Mouse (Mus musculus) lung, postnatal 10 days (tissue): Measurements from ENCODE around the gene Rplp1.

ENCODE experiments used
- DNase-seq: peaks from one replicate; pipeline ENCODE4 v3.0.0; 2021

Gene Rplp1

GRCm38 (mm10) chr9:61914203-61914916, at the start of gene Rplp1:
Gene Rplp1 (minus strand): TSS chr9:61914542.
- DNase-seq = peak; percentile 98

DNA sequence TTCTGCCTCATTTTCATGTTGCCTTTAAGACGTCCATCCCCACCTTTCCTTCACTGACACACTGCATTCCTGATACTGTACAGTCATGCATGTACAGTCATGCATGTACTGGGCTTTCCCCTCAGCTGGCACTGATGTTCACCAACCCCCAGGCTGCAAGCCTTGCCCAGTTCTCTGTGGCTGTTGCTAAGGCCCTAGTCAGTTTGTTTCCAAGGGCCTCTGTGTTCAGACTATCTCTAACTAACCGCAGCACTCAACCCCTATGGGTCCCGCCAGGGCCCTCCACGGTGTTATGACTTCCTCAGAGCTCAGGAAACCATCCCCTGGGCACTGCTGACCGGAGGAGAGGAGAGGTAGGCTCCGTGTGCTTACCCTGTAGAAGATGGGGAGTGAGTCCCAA, 49.0 kb upstream of the Rplp1 start:
- no peak for DNase-seq

DNA sequence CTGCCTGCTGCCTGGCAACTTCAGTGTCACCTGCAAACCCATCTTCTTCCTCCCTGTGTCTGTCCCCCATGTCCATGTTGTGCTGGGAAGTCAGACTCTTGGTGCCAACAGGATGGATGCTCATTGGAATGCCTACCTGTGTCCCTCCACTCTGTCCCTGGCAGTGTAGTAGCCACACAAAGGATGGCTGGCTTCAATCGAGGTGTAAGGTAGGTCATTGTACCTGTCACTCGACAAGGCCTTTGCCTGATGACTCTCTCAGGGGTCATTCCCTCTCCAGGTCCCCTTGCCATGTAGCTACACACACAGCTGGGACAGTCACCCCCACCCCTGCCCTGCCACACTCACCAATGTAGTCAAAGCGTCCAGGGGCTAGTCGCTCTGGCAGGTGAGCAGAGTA, 46.8 kb upstream of the Rplp1 start:
- no peak for DNase-seq

DNA sequence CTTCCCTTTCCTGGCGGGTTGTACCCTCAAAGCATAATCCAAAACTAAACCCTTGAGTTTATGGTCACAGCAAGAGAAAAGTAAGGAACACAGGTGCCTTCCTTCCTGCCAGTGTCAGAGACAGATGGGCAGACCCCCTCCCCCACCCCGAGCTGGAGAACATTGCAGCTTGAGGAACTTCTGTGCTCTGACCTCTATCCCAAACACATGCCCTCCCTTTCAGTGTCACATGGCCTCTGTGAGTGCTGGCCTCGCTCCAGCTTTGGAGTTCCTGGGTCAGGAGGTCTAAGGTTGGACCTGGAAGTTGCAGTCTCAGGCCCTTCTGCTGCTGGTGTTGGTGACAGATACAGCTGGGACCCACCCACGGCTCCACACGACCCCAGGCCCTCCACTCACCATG, 46.4 kb upstream of the Rplp1 start:
- DNase-seq = peak; percentile 74

DNA sequence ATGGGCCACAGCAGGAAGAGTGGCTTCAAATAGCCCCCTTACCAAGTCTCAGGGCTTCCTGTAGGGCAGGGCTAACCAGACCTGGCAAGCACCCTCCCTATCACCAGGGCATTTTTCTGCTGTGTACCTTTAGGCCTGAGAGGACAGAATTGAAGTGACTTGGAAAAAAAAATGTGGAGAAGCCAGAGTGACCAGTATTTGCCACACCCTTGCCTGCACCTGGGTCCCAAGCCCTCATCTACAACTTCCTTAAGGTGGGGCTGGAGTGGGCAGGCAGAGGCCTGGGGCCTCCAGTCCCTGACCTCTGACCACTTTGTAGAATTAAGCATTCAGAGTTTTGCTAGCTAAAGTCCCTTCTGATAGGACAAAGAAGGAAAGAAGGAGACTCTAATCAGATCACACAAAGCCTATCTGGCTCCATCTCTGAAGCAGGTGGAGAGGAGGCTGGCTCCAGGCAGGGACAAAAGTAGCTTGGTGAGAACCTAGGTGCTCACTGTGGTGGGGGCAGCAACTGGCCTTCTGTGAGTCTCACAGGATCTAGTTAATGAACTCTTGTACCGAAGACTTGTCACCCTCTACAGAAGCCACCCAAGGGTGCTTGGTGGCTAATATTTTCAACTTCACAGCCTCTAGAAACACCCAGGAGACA, 45.7 kb upstream of the Rplp1 start:
- peak; percentile 37 for DNase-seq

DNA sequence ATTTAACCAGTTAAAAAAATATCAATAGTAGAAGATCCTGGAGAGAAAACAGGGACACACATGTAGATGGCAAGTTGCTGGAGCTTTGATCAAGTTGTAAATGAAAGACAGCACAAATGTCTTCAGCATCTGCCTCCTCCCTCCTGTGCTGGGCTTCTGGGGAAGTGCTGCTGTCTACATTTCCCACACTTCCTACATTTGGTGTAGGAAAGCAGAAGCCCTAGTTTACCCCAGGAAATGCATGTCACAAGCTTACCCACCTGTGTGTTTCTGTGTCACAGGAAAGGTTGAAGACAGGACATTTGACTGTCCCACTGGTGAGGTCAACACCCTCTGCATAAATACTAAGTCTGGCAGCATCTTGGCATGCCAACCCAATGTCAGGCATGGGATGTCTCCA, 40.4 kb upstream of the Rplp1 start:
- DNase-seq = no peak

DNA sequence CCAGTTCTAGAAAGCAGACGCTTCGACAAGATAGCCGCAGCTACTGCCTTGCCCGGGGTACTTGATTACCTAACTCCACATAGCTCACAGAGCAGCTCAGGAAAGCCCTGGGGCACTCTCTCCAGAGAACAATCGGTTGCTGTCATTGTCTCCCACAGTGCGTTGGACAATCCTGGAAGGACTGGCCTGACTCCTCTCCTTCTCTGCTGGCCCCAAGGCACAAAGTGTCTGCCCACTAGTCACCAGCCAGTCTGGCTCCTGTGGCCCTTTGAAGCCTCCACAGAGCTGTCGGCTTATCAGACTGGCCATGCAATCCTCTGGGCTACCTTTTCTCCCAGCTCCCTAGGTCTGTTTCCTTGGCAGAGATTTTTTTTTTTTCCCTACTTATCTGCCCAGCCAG, 37.9 kb upstream of the Rplp1 start:
- no peak for DNase-seq

GRCm38 (mm10) chr9:61947402-61948346, 33.3 kb upstream of the Rplp1 start:
- peak; percentile 83 for DNase-seq

- DNase-seq = peak; percentile 97
Measured at GRCm38 (mm10) chr9:61946623-61947401, 32.5 kb upstream of the Rplp1 start, which contains the start of gene Kif23. Gene Kif23 (minus strand): TSS chr9:61946774.

DNA sequence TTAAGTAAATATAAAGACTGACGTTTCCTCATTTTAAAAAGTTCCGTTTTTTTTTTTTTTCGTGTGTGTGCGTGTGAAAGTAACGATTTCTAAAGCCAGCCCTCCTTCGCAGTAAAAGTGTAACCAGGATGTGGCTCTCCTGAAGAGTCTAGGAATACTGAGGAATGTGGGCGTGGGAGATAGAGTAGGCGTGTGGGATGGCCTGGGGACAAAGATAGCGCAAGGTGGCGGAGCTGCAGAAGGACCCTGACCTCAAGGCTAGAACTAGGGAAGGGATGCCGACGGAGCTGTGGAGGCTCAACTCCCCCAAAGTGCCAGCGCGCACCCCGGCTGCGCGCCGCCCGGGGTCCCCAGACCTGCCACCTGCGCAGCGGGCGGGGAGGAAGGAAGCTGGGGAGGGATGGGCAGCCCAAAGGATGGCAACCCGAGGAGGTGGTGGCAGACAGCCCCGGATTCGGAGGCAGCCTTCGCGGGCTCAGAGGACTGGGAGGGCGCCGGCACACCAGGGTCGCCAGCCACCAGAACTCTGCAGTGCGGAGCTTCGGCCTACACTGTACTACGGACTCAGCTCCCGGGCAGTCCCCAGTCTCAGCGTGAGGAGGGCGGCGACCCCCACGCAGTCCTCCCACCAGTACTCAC, 31.8 kb upstream of the Rplp1 start:
- DNase-seq = peak; percentile 26

- no peak for DNase-seq
Measured at GRCm38 (mm10) chr9:61941054-61941453, 26.7 kb upstream of the Rplp1 start.

DNA sequence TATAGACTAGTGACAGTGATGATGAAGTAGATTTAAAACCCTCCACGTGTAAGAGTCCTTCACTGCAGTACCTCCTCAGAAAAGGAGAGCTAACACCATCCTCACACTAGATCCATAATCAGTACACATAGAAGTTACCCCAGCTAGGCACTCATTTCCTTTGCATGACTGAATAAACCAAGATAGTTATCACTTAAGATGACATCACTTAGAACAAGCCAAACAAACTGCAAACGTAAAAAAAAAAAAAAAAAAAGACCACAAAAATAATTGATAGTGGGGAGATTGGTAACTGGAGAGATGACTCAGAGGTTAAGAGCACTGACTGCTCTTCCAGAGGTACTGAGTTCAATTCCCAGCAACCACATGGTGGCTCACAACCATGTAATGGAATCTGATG, 19.0 kb upstream of the Rplp1 start:
- no peak for DNase-seq

GRCm38 (mm10) chr9:61932009-61932408, 17.7 kb upstream of the Rplp1 start:
- DNase-seq = no peak

DNA sequence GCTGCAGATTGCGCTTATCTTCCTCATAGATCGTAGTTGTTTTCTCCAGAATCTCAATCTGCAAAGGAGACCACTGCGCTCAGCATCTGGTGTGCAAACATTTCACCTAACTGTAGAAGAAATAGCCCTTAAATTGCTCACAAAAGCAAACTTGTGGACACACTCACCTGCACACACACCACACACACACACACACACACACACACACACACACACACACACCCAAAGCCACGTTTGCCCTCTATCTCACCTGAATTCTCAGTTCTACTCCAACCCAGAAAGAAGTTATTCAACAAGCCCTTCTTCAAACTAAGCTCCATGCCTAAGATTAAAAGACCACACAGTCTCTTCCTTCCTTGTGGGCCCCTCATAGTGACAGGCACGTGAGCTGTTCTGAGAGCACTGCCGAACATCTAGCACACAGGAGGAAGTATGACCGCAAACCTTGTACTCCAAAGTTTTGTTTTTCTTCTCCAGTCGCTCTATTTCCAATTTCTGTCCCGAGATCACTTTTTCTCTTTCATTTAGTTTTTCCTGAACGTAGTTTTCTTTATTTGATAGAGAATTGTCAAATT, 10.8 kb upstream of the Rplp1 start:
- DNase-seq = no peak

- DNase-seq = no peak
Measured at GRCm38 (mm10) chr9:61920331-61920730, 6.0 kb upstream of the Rplp1 start.

DNA sequence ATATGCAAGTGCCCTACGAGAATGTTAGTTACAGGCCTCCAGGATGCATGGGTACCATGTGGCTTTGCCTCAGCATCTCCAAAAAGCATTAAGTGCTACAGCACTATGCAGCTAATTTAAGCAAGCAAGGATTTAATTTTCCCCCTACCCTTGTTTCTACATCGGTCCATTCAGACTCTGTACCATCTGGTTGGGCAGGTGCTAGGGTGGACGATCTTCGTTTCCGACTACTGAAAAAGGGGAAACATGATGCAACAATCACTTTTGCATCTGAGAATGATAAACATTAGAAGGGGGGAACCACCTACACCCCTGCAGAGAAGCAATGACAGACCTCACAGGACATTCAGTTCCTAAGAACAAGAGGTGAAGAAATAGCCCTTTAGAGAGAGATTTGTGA, 5.1 kb upstream of the Rplp1 start:
- DNase-seq = no peak

- no peak for DNase-seq
Measured at GRCm38 (mm10) chr9:61917436-61917835, 3.1 kb upstream of the Rplp1 start.

DNA sequence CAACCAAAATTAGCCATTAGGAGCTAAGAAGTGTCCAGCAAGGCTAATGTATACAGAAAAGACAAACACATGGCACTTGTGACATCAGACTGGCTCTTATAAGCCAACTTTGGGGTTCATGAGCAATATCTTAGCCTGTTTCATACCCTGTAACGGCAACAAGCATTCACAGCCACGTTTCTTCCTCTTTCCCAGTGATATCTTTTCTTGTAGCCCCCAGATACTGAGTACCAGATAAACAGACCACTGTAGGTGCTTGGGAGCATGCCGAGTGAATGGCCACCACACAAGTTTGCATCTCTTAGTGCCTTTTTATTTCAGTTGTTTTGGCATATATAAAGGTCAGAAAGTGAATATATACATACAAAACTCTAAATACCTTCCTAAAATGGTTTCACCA, 2.6 kb upstream of the Rplp1 start:
- DNase-seq = no peak

GRCm38 (mm10) chr9:61915393-61916005, 1.2 kb upstream of the Rplp1 start:
- DNase-seq = no peak

DNA sequence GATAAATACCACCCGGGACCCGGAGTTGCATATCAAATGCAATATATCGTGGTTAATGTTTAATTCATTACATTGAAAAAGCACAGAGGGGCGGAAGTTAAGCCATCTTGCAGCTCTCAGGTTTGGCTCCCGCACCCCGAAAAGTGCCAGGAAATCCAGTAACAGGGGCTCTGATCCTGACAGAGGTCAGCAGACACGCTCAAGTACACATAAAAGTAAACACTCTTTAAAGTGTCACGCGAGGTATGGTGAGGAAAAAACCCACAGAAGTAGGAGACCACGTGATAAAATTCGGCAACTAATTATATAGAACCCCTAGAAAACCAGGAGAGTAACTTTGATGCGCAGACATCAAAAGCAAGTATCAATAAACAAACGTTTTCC, 567 bp upstream of the Rplp1 start:
- no peak for DNase-seq
